Mouse (Mus musculus): ENCODE measurements around the gene Slc39a1.

The Slc39a1 gene

GRCm38 (mm10) chr3:90247960-90248745 is at the start of gene Slc39a1:
Gene Slc39a1, plus strand, starts transcription at chr3:90248172.
- DNase-seq (ENCODE audit: low read depth, low spot score): peak; percentile 95

GRCm38 (mm10) chr3:90202884-90203283 is 45.1 kb upstream of the Slc39a1 start:
- DNase-seq (ENCODE audit: low read depth, low spot score): no peak

- DNase-seq (ENCODE audit: low read depth, low spot score): no peak
Measured at GRCm38 (mm10) chr3:90203619-90204018, 44.4 kb upstream of the Slc39a1 start.

GRCm38 (mm10) chr3:90204582-90204981 is 43.4 kb upstream of the Slc39a1 start:
- DNase-seq (ENCODE audit: low read depth, low spot score): no peak

- DNase-seq (ENCODE audit: low read depth, low spot score): no peak
Measured at GRCm38 (mm10) chr3:90208662-90209061, 39.3 kb upstream of the Slc39a1 start.

GRCm38 (mm10) chr3:90209908-90210566 is 37.9 kb upstream of the Slc39a1 start:
- DNase-seq (ENCODE audit: low read depth, low spot score): peak; percentile 56

GRCm38 (mm10) chr3:90211475-90212398 is 36.2 kb upstream of the Slc39a1 start:
- no peak for DNase-seq (ENCODE audit: low read depth, low spot score)

GRCm38 (mm10) chr3:90212723-90213122 is 35.2 kb upstream of the Slc39a1 start:
- no peak for DNase-seq (ENCODE audit: low read depth, low spot score)

GRCm38 (mm10) chr3:90213377-90213866 is 34.5 kb upstream of the Slc39a1 start, which contains the start of the genes Rps27 and Rab13:
Gene Rps27, minus strand, starts transcription at chr3:90213651.
Gene Rab13, plus strand, starts transcription at chr3:90213695.
- peak; percentile 95 for DNase-seq (ENCODE audit: low read depth, low spot score)

- no peak for DNase-seq (ENCODE audit: low read depth, low spot score)
Measured at GRCm38 (mm10) chr3:90213956-90214684, 33.9 kb upstream of the Slc39a1 start.

GRCm38 (mm10) chr3:90215825-90216380 is 32.1 kb upstream of the Slc39a1 start:
- DNase-seq (ENCODE audit: low read depth, low spot score): no peak

- peak; percentile 71 for DNase-seq (ENCODE audit: low read depth, low spot score)
Measured at GRCm38 (mm10) chr3:90220088-90220487, 27.9 kb upstream of the Slc39a1 start.

- no peak for DNase-seq (ENCODE audit: low read depth, low spot score)
Measured at GRCm38 (mm10) chr3:90220531-90220951, 27.4 kb upstream of the Slc39a1 start.

GRCm38 (mm10) chr3:90221123-90221522 is 26.8 kb upstream of the Slc39a1 start:
- DNase-seq (ENCODE audit: low read depth, low spot score): no peak

- DNase-seq (ENCODE audit: low read depth, low spot score): no peak
Measured at GRCm38 (mm10) chr3:90222455-90222854, 25.5 kb upstream of the Slc39a1 start.

- no peak for DNase-seq (ENCODE audit: low read depth, low spot score)
Measured at GRCm38 (mm10) chr3:90222941-90223340, 25.0 kb upstream of the Slc39a1 start.

GRCm38 (mm10) chr3:90224331-90224730 is 23.6 kb upstream of the Slc39a1 start:
- peak; percentile 84 for DNase-seq (ENCODE audit: low read depth, low spot score)

GRCm38 (mm10) chr3:90231075-90231474 is 16.9 kb upstream of the Slc39a1 start:
- no peak for DNase-seq (ENCODE audit: low read depth, low spot score)

- peak; percentile 97 for DNase-seq (ENCODE audit: low read depth, low spot score)
Measured at GRCm38 (mm10) chr3:90231507-90232333, 16.3 kb upstream of the Slc39a1 start, which contains the start of gene Jtb. Gene Jtb, plus strand, starts transcription at chr3:90231597.

- no peak for DNase-seq (ENCODE audit: low read depth, low spot score)
Measured at GRCm38 (mm10) chr3:90241251-90241650, 6.7 kb upstream of the Slc39a1 start.
